Mouse (Mus musculus) lung, postnatal 4 days (tissue): Measurements from ENCODE around the gene Pdrg1.

Source experiments
- DNase-seq, 2 experiments: peaks; one replicate each; pipeline ENCODE4 v3.0.0; 2021

The Pdrg1 gene

DNA sequence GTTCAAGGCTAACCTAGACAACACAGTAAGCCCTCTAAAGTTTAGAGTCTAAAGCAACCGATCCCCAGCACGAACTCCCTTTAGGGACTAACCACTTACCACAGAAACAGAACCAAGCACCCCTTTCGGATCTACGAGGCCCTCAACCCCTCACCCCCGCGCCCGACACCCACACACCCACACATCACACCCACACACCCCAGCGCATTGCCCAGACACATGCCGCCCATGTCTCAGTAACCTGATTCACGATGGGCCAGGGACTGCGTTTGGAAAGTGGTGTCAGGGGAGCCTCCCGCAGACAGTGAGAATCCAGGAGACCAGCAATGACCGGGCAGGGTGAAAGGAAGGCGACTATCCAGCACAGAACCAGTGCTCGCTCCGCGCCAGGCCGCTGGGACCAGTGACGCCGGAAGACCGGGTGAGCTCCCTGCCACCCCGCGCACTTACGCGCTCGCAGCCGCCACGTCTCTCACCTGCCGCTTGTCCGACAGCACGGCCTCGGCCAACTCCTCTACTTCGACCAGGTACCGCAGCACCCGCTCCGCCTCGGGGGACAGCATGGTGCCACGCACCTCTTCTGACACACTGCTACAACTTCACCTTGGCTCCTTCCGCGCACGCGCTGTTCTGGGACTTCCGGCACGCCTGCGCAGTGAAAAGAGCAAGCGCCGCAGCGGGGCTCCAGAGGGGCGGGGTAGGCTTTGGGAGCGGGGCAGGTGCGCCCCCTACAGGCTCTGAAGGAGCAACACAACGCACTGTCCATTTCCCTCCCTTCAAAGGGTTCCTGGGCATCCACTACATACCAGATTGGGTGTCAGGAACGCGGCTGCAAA, at the start of gene Pdrg1:
Gene Pdrg1 (minus strand): TSS at position 670 of the 836 bp plus-strand sequence.
- peak; percentile 93 to 95 for DNase-seq

- no peak for DNase-seq
Observed at GRCm38 (mm10) chr2:153064190-153064970, 49.2 kb upstream of the Pdrg1 start.

GRCm38 (mm10) chr2:153063394-153063793, 48.2 kb upstream of the Pdrg1 start:
- DNase-seq: no peak

- no peak for DNase-seq
Observed at GRCm38 (mm10) chr2:153060216-153060615, 45.0 kb upstream of the Pdrg1 start.

DNA sequence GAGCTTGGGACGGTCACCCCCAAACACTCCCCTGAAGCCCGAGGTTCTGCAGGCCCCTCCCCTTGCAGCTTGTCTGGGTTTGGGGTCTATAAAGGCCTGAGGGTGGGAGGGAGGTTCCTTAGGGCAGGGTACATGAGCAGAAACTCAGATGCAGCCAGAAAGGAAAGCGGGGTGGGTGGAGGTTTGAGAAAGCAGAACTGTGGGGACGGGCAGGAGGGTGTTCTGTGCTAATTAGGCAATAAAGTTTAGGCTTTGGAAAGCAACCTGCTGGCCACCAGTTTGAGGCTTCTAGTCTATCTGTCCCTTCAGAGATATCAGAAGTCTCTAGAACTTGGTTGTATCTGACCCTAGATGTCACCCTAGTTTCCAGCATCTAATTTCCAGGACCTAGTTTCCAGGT, 43.1 kb upstream of the Pdrg1 start:
- no peak for DNase-seq

GRCm38 (mm10) chr2:153055270-153055920, 40.2 kb upstream of the Pdrg1 start:
- DNase-seq: no peak

GRCm38 (mm10) chr2:153053896-153054295, 38.7 kb upstream of the Pdrg1 start:
- no peak for DNase-seq

DNA sequence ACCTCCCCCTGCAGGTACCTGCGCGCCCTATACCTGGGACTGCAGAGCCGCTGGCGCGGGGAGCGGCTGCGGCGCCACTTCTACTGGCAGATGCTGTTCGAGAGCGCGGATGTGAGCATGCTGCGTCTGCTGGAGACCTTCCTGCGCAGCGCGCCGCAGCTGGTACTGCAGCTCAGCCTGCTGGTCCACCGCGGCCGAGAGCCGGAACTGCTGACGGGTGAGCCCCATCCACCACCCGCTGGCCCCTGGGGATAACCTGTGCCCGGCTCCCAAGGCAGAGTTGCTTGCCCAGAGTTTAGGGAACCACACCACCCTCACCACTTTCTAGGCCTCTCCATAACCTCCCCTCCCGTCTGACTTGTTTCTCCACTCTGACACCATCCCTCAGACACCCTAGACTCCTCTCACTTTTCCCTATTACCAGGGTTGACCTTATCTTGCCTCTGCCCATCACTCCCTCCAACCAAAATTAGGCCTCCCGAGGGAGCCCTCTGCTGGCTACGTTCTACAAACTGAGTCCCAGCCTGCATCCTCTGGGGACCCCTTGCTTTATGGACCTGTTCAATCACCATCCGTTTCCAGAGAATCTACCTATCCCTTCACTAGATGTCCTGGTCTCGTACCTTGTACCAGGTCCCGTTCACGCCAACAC, 37.6 kb upstream of the Pdrg1 start:
- DNase-seq: no peak

GRCm38 (mm10) chr2:153051537-153051936, 36.3 kb upstream of the Pdrg1 start:
- no peak for DNase-seq

DNA sequence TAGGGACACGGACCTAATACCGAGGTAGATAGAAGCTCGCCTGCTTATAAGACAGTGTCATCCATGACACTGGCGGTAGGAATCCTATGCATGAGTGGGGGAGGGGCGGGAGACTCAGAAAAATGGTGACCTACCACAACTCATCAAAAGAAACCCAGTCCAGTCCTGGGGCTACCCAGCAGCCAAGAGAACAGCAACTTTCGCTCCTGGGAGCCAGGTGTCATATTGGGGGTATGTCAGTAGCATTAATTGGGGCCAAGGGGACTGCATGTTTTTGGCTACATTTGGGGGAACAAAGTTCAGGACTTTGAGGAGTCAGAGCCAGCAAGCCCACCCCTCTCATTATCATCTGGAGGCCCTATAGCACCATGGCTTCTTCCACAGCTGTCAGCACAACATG, 35.9 kb upstream of the Pdrg1 start:
- DNase-seq: no peak

DNA sequence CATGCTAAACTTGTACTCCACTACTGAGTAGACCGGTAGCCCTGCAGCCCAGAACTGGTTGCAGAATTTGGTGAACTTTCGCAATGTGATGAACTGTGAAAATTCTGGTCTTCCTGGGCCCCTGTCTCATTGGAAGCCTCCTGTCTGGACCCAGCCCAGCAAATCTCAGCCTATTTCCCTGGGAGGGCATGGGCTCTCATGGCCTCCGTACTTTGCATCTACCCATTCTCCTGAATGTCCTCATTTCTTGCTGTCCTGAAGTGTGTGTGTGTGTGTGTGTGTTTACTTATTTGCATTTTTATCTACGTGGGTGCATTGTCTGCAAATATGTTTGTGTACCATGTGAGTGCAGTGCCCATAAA, 34.8 kb upstream of the Pdrg1 start:
- DNase-seq: no peak

DNA sequence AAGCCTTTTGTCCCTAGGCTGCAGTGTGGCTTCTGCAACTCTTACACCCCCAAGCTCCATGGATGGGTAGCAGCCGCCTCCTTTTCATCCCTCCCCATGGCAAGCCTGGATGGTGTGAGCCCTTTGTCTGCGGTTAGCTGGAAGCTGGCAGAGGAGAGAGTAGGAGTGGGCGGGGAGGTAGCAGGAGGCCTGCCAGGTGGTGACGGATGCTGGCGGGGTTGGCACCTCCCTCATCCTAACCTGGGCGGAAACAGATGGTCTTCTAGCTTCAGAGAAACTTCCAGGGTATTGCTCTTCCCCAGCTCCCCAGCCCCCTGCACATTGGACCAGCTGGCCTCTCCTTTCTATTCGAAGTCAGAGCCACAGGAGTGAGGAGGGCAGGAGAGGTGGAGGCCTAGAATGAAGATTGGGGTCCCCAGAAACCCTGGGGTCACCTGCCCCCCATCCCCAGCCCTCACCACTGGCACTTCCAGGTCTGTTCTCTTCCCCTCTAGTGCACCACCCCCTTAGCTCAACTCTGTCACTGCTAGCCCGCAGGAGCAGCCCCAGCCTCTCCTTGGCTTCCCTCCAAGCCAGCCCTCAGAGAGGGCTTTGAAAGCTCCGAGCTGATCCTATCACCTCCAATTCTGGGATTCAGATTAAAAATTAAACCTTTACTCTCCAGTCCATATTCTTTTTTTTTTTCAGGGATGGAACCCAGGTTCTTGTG, 34.2 kb upstream of the Pdrg1 start:
- DNase-seq: no peak

DNA sequence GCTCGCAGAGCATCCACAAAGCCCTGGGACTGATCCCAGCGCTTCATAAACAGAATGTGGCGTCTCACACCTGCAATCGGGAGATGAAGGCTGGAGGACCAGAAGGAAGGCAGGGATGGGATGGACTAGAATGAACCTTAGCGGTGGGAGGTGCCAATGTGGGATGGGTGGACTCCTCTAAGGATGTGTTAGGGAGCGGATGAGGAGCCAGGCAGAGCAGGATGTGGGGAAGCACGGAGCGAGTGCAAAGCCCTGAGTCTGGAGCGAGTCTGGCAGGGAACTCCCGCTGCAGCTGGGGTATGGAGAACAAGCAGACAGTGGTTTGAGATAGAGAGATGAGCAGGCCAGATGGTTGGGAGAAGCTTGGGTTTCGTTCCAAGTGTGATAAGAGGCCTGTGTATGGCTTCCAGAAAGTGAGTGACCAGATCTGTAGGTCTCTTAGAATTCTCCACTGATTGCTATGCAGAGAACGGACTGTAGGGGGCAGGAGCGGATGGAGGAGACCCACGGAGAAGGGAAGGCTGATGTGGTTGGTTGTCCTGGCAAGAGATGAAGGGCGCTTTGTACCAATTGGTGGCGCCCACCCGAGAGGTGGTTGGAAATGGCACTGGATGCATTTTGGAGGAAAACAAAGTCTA, 32.7 kb upstream of the Pdrg1 start:
- peak in 1 of 2 experiments; percentile 69 for DNase-seq

- no peak for DNase-seq
Observed at GRCm38 (mm10) chr2:153045884-153046299, 30.7 kb upstream of the Pdrg1 start.

GRCm38 (mm10) chr2:153043886-153044285, 28.7 kb upstream of the Pdrg1 start:
- no peak for DNase-seq

- DNase-seq: no peak
Observed at GRCm38 (mm10) chr2:153036690-153037089, 21.5 kb upstream of the Pdrg1 start.

DNA sequence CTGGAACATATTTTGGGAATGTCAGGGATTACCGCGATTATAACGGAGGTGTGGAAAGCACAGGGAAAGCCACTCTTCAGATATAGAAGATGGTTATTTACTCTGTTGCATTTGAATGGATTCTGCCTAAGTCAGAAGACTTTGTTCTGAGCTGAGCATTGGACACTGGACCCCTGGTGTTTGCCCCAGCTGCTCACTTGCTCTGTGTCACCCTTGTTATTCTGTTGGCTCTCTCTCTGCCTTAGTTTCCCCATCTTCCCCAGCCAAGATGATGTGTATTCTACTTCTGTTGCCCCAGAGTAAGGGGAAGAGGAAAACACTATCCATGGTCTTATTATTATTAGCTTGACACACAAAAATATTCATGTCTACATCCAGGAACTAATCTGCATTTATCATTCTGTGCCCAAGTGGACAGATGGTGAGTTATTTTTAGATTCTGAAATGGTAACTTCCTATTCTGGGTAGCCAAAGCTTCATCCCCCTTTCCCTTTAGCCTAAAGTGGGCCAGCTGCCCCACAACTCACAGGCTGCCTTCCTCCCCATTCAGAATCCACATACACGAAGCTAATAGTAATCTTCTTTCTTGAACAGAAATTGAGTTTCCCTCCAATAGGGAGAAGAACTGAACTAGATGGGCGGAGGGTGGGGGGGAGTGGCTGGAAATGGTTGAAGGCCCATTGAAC, 18.5 kb upstream of the Pdrg1 start:
- DNase-seq: no peak

- DNase-seq: no peak
Observed at GRCm38 (mm10) chr2:153032973-153033372, 17.7 kb upstream of the Pdrg1 start.

GRCm38 (mm10) chr2:153032083-153032842, 17.0 kb upstream of the Pdrg1 start:
- peak; percentile 84 to 89 for DNase-seq
